Mouse (Mus musculus) layer of hippocampus, postnatal 14 days (tissue): ENCODE results near the gene Nrf1. TPM values are rescaled to one million over a fixed set of nuclear protein-coding genes. Genes with fewer than 3 reads are reported as not detected.

Experiments
- DNase-seq, 2 experiments: peaks; one replicate each; pipeline ENCODE4 v3.0.0; 2021 to 2022; ENCODE audit warnings: low spot score in 2 of 2, mixed read lengths in 1 of 2
- microRNA-seq, 2 experiments: library from miRNA; unstranded; fragments of <30 nt; microRNA quantifications; one replicate each; pipeline ENCODE4 v1.2.0; 2021
- total RNA-seq, 2 experiments: library from RNA; stranded (reverse); gene quantifications; 2 replicates each; pipeline ENCODE4 v1.2.3; 2021

The Nrf1 gene
- total RNA-seq, 2 experiments from 2014 or later = 22.8 to 23.3 TPM

DNA sequence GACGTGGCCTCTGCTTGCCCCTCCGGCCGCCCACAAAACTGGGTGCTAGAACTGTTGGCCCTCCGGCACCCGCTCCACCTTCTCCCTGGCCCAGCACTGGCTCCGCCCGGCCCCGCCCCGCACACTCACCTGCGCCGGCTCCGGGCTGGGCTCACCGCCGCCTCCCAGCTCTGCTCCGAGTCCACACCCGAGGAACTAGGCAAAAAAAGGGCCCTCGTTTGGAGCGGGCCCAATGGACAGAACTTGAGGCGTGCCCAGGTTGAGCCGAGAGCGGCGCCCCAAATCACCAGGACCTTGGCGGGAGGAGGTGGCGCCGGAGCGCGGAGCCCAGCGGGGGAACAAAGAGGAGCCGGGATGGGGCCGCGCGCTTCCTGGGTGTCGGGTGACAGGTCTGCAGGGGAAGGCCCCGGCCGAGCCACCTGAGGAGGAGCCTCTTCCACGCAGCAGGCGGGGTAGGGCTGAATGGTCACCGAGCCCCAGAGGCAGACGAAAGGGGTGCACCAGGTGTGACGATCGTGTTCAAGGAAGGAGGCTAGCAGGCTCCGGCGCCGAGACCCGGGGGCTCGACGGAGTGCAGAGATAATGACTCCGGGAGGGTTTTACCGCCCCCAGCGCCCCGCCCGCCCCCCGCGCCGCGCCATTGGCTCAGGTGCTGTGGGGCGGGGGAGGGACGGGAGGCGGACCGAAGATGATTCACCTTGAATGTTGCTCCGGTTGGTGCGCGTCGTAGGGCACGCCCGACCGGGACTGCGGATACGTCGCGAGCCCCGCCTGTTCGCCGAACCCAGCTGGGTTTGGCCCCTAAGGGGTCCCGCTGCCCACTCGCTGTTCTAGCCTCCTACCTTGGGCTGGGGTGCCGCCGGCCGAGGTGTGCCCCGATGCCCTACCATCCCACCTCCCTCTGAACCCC is 126.0 kb downstream of the Nrf1 start:
- no peak for DNase-seq

DNA sequence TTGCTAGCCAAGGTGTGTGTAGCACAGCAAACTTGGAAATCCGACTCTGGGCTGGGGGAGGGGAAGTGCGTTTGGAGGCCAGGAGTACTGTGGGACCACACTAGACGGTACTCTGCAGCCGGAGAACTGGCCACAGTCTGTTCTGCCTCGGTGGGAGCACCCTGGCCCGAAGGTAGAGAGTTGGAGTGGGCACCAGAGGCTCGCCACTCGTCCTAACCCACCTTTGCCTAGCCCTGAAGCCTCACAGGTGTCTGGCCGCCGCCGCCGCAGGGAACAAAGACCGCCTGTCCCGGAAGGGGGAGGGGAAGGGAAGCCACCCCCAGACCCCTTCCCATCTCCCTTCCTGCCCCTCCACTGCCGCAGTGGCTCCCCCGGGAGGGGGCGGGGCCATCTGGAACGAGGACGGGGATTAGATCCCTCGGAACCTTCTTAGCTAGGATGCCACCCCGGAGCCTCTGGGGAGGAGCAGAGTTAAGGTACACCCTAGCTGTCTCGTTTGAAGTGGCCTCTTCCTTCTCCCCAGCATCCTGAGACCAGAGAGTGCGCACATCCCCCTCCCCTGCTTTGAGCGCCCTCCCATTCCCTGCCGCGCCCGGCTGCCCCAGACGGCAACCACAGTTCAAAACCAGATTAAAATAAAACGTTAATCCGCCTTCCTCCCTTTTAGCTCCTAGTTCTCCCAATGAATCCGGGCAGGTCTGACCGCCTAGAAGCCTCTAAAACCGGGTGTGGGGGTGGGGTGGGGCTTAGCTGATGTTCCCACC is 126.9 kb downstream of the Nrf1 start:
- no peak for DNase-seq

DNA sequence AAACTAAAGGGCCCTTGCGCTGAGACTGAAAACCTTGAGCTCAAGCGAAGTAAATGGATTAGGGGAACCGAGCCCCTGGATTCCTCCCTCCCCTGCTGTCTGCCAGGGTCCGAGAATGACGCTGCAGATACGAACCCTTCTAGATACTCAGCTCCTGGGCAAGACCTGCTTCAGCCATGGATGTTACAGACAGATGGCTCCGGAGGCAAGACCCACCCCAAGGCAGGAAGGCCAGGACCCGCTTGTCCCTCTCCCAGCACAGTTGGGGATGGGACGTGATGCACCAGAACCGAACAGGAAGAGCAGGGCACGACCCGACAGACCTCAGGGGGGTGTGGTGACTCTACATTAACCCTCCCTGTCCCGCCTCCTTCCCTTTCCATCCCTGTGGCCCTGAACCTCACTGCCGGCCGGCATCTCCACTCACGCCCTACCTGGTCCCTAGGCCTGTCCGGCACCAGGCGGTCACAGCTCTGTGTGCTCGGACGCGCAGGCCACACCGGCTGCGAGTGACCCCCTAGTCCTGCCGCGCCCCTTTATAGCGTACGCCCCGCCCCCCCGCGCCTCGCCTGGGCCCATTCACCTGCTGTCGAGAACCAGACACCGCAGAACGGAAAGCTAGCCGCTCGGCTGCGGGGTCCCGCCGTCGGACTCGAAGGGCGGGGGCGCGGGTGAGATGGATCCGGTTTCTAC is 127.6 kb downstream of the Nrf1 start:
- no peak for DNase-seq

DNA sequence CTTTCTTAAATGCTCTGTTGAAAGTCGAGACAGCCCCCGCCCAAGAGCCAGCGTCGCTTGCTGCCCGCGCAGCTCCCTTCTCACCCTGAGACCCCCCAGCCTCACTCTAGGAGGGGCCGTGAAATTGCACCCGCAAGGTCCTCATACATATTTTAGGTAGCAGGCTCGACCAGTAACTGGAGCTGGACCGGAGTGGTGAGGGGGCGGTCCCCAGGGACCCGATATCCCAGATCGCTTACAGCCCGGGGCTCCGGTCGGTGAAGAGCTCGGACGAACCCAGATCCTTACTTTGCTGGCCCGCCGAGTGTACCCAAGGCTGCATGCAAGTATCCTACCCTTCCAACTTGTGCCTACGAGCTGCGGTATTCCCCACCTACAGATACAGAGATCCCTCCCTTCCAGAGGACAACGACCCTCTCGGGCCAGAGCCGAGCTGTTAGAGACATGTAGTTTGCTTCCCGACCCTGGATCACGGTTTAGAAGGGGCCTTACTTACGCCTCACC is 128.2 kb downstream of the Nrf1 start:
- DNase-seq = no peak

DNA sequence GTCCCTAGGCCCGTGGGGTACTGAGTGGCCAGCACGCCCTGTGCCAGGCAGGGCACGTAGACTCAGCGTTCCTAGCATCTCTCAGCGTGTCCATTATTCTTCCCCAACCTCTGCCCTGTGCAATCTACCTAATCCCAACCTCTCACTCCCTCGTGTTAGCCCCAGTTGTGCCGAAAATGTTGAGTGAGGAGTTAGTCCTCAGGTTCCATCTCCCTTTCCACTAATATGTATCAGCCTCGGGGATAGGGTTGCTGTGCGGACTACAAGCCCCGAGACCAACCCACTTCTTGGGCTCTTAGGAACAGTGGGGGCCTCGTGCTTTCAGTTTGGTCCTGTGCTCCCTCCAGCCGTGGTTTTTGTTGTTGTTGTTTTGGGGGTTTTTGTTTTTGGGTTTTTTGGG is 128.7 kb downstream of the Nrf1 start:
- no peak for DNase-seq

DNA sequence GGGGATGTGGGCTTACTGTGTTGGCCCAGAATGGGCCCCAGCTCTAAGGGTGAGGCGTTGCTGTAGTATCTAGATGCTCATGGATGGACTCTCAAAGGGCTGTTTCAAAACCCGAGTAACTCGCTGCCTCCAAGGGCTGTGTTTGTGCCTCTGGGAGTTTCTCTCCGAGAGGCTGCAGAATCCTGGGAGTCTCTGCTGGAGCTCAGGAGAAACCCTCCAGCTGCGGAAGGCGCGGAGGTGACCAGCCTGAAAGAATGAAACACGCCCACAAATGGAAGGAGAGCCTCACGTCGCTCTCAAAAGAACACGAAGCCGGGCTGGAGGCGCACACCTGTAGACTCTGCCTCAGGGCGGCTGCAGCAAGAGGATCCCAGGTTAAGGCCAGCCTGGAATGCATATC is 129.5 kb downstream of the Nrf1 start:
- DNase-seq = no peak

DNA sequence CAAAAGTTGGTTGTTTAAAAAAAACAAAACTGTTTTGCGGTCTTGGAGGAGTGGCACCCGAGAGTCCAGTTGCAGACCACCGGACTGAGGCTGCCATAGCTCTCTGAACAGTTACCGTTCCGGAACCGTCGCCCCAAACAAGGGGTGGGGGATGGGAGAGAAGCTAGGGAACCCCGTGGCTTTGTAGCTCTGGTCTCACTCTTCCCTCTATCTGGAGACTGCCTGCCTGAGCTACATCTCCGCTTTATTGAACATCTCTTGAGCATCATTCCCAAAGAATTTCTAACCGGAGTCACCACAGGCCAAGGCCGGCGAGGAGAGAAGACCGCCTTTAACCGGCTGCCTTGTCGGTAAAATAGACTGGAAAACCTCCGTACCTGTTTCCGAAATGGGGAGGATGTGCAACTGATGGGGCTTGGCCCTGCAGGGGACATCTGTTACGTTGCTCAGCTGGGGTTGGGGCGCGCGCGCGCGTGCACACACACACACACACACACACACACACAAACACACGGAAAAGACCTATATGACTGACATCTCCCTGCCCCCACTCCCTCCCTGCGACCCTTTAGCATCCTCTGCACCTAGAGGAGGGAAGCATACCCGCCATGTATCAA is 130.3 kb downstream of the Nrf1 start:
- no peak for DNase-seq

DNA sequence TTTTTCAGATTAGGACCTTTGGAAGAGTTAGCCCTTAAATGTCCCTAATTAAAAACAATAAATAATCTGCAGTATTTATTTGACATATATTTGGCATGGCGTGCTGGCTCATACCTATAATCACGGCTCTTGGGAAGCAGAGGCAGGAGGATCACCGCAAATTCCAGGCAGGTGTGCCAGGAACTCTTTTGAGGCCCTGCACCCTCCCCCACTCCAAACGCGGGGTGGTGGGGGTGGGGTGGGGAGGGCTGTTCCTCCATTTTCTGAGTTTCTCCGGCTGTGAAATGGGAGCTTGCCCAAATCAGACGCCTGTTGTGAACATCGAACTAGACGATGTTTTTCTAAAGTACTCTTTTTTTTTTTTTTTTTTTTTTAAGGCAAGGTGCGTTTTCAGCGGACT is 131.3 kb downstream of the Nrf1 start:
- no peak for DNase-seq

DNA sequence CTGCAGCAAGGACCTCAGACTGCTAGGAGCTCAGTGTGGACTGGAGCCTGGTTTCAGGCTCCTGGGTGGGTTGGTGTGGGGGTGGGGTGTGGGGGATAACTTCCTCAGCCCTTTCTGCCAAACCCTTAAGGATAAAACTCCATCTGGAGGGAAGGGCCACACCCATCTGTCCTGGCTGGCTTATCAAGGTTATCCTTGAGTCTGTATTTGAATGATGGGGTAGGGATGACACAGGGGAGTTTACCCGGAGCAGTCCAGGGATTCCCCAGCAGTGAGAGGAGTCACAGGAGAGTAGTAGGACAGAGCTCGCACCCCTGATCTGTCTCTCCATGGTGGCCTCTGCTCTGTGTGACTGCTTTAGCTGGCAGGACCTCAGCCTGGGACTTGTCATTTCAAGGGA is 132.5 kb downstream of the Nrf1 start:
- DNase-seq = no peak

DNA sequence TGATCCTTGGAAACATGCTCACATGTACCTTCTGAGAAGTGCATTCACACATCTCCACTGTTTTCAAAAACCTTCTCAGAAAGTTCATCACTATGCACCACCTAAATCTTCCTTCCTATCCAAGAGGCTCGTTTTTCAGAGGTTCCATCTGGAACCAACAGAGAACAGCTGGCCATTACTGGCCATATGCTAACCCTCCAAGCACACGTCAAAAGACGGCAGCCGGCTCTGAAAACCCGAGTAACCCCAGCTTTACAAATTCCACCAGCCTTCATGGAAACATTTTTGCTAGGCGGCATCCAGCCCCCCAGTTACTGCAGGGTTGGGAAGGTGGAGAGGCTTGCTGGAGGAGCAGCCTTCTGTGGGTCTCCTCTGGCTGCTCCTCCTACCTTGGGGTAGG is 134.2 kb downstream of the Nrf1 start:
- no peak for DNase-seq

DNA sequence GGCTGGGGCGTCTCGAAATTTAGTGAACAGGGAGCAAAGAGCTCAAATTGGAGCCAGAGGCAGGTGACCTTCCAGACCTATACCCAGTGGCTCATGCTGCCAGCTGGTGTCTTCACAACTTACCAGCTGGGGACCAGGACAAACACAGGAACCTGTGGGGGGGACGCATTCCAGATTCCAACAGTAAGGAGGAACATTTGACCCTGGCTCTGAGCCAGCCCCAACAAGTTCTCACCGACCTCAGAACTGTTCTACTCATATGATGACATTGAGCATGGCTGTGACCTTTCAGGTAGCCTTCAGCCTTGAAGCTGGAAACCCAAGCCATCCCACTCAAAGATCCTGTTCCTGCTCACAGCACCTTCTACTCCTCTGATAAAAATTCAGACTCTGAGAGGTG is 135.8 kb downstream of the Nrf1 start:
- DNase-seq = no peak

DNA sequence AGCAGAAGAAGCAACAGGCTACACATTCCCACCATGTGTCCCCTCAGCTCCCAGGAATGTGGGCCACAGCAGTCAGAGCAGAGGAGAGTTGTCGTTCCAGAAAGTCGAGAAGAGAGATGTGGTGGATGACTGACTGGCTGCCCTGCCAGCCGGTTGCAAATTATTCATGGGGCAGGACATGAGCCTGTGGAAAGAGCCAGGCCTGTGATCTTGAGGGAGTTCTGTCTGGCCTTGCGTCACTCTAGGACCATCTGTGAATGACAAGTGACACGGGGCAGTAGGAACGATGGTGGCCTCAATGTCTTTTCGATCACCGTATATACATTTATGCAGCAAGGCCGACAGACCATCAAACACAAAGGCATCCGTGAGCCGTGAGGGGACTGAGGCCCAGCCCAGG is 147.9 kb downstream of the Nrf1 start:
- no peak for DNase-seq

DNA sequence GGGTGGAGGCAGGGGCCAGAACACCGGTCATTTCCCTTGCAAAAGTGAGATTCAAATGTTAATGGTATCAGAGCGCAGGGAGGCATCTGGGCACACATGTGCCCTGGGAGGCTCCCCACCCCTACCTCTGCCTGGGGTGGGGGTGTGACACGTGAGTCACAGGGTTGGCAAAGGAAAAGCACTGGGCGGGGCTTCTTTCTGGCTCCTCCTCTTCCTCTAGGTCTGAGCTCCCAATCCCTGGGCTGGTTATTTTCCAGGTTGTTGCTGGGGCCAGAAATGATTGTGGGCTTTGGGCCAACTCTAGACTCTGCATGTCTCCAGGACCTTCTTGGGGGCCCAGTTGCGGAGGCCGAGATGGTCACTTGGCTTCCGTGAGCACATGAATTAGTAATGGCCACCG is 148.4 kb downstream of the Nrf1 start:
- no peak for DNase-seq

Small RNA genes within 50 kb of the gene (microRNA-seq; reads per million reads assigned to microRNA genes)
- gene Mir182 (2.8 to 9.5 reads per million in 2 experiments), gene Mir183 (9.1 to 14.9 reads per million in 2 experiments), gene Mir96 (0.23 to 0.57 reads per million in 2 experiments)

Other genes starting within 250 kb of the Nrf1 start
- gene Strip2, start 131.0 kb upstream of the Nrf1 start, total RNA-seq = 10 to 100 TPM; 22.3 to 27.2 TPM